Mouse (Mus musculus): ENCODE measurements around the gene Nxph4. TPM values are rescaled to one million over a fixed set of nuclear protein-coding genes. Genes with fewer than 3 reads are reported as not detected.

The Nxph4 gene
- polyA plus RNA-seq (2015; fragmentation: Nextera tagmentation; extraction: Ambion mirVana): 2.0 and 2.1 TPM in 2 replicates

GRCm38 (mm10) chr10:127534036-127534928 is at the start of gene Nxph4:
Nxph4 (minus strand) TSS chr10:127534559.

GRCm38 (mm10) chr10:127522088-127522581 is 12.2 kb downstream of the Nxph4 start, which contains the start of gene Shmt2:
Shmt2 (minus strand) TSS chr10:127522444.

GRCm38 (mm10) chr10:127514764-127515163 is 19.6 kb downstream of the Nxph4 start, which contains the start of gene Ndufa4l2:
Ndufa4l2 (plus strand) TSS chr10:127514967.

GRCm38 (mm10) chr10:127500894-127501893 is 33.2 kb downstream of the Nxph4 start, which contains the start of gene Stac3:
Stac3 (plus strand) TSS chr10:127501686.

Other genes with a start within 250 kb of the Nxph4 start
- 7.5 and 7.8 TPM in 2 replicates for gene Mbd6, start 245.5 kb downstream of the Nxph4 start, polyA plus RNA-seq (2015; fragmentation: Nextera tagmentation; extraction: Ambion mirVana)
- gene Mars, start 222.8 kb downstream of the Nxph4 start, polyA plus RNA-seq (2015; fragmentation: Nextera tagmentation; extraction: Ambion mirVana): 62.6 and 65.6 TPM in 2 replicates
- 3.8 and 5.7 TPM in 2 replicates for gene Arhgap9, start 212.6 kb downstream of the Nxph4 start, polyA plus RNA-seq (2015; fragmentation: Nextera tagmentation; extraction: Ambion mirVana)
- gene Gli1, start 192.6 kb downstream of the Nxph4 start, polyA plus RNA-seq (2015; fragmentation: Nextera tagmentation; extraction: Ambion mirVana): 2.0 and 2.2 TPM in 2 replicates
- not detected in 2 replicates for gene Inhbe, start 180.1 kb downstream of the Nxph4 start, polyA plus RNA-seq (2015; fragmentation: Nextera tagmentation; extraction: Ambion mirVana)
- gene Inhbc, start 164.1 kb downstream of the Nxph4 start, polyA plus RNA-seq (2015; fragmentation: Nextera tagmentation; extraction: Ambion mirVana): not detected in 2 replicates
- gene R3hdm2, start 154.2 kb downstream of the Nxph4 start, polyA plus RNA-seq (2015; fragmentation: Nextera tagmentation; extraction: Ambion mirVana): 19.0 and 21.7 TPM in 2 replicates
- gene Stac3, start 32.9 kb downstream of the Nxph4 start, polyA plus RNA-seq (2015; fragmentation: Nextera tagmentation; extraction: Ambion mirVana): 123 and 126 TPM in 2 replicates
- gene Ndufa4l2, start 19.6 kb downstream of the Nxph4 start, polyA plus RNA-seq (2015; fragmentation: Nextera tagmentation; extraction: Ambion mirVana): 28.6 and 40.9 TPM in 2 replicates
- gene Shmt2, start 12.1 kb downstream of the Nxph4 start, polyA plus RNA-seq (2015; fragmentation: Nextera tagmentation; extraction: Ambion mirVana): 28.6 and 34.5 TPM in 2 replicates
- 38.9 and 46.3 TPM in 2 replicates for gene Lrp1, start 86.6 kb upstream of the Nxph4 start, polyA plus RNA-seq (2015; fragmentation: Nextera tagmentation; extraction: Ambion mirVana)
- gene Stat6, start 108.4 kb upstream of the Nxph4 start, polyA plus RNA-seq (2015; fragmentation: Nextera tagmentation; extraction: Ambion mirVana): 13.2 and 15.5 TPM in 2 replicates
- 4.0 and 4.1 TPM in 2 replicates for gene Nemp1, start 132.3 kb upstream of the Nxph4 start, polyA plus RNA-seq (2015; fragmentation: Nextera tagmentation; extraction: Ambion mirVana)
- gene Nab2, start 134.0 kb upstream of the Nxph4 start, polyA plus RNA-seq (2015; fragmentation: Nextera tagmentation; extraction: Ambion mirVana): 6.1 and 7.3 TPM in 2 replicates
- 0.12 and 0.28 TPM in 2 replicates for gene Myo1a, start 170.6 kb upstream of the Nxph4 start, polyA plus RNA-seq (2015; fragmentation: Nextera tagmentation; extraction: Ambion mirVana)
- 0.91 and 1.0 TPM in 2 replicates for gene Tac2, start 189.9 kb upstream of the Nxph4 start, polyA plus RNA-seq (2015; fragmentation: Nextera tagmentation; extraction: Ambion mirVana)
- gene Zbtb39, start 205.0 kb upstream of the Nxph4 start, polyA plus RNA-seq (2015; fragmentation: Nextera tagmentation; extraction: Ambion mirVana): 0.83 and 0.88 TPM in 2 replicates
- gene Gpr182, start 217.2 kb upstream of the Nxph4 start, polyA plus RNA-seq (2015; fragmentation: Nextera tagmentation; extraction: Ambion mirVana): 1.1 and 1.7 TPM in 2 replicates
- 0.17 TPM in 1 of 2 replicates, not detected in the other for gene Rdh1, start 225.2 kb upstream of the Nxph4 start, polyA plus RNA-seq (2015; fragmentation: Nextera tagmentation; extraction: Ambion mirVana)
- gene Rdh16f1, start 225.2 kb upstream of the Nxph4 start, polyA plus RNA-seq (2015; fragmentation: Nextera tagmentation; extraction: Ambion mirVana): 1.1 TPM in 1 of 2 replicates, not detected in the other
- gene Rdh9, start 241.8 kb upstream of the Nxph4 start, polyA plus RNA-seq (2015; fragmentation: Nextera tagmentation; extraction: Ambion mirVana): 0.28 TPM in 1 of 2 replicates, not detected in the other

Data from skeletal muscle tissue, postnatal 0 days (tissue).